Mouse (Mus musculus): ENCODE results near the gene Gsta4.
A peak's percentile ranks its signal among the peaks of the same experiment; 100 is the strongest.
"Not testable (repeated sequence)": the region's sequence is repeated elsewhere in the genome, so short reads cannot be mapped to it uniquely, and the experiment has no call there.

Gene Gsta4

DNA sequence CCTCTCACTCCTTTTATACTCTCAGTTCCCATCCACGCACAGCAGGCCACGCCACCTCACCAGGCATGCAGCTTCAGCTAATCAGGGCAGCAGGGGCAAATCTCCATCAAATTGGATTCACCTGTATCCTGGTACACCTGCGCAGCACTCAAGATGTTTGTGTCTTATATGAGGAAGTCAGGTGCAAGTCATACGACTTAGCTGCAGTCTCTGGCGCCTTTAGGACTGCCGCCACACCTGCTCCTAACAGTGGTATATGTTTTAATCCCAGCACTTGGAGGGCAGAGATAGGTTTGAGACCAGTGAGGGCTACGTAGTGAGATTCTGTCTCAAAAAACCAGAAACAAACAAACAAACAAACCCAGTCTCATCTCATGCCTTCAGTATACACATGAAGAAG, at the start of gene Gsta4:
TSS of gene Gsta4 (plus strand) at position 301 of the 400 bp plus-strand sequence.
- not testable (repeated sequence) for DNase-seq (ENCODE audit: low spot score in 2 of 2)

DNA sequence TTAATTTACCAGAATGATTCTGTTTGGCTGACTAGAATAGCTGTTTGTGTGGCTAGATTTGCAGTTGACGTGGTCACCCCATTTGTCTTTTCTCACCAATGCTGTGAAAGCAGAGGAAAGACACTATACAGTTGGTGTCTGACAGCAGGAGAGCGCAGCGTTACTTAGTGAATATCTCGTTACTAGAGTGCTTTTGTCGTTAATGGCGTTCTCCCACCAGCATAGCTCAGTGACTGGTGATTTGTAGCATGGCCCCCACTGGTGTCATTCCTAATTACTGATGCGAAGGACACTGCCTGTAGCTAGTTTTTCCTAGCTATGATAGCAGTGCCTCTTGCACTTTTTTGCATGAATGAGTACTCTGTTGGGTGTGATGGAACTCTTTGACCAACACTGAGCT, 46.9 kb upstream of the Gsta4 start:
- DNase-seq (ENCODE audit: low spot score in 2 of 2): no peak

DNA sequence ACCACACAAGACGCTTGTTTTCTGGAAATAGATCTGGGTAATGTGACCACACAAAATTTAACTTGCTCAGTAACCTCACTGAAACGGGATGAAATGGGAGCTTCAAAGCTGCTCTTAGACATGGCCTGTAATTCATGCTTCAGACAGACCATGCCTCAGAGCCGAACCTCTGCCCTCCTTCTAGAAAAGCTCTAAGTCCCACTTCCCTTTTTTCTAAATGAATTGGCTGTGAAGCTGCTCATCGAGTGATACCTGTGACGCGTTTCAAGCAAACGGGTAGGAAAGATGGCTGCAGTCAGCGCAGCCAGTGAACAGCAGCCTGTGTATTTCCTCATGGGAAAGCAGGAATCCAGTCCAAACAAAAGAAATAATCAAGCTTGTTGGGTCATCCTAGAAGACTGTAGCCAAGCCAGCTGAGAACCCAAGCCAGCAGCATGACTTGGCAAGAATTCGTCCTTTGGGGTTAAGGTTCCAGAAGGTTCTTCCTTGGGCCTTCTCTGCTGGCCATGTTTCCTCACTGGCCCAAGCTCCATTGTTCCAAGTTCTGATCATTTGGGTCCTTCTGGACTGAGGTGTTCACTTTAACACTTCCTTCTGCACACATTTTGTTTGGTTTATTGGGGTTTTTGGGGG, 44.4 kb upstream of the Gsta4 start:
- peak in 1 of 2 experiments; percentile 51 for DNase-seq (ENCODE audit: low spot score in 2 of 2)

DNA sequence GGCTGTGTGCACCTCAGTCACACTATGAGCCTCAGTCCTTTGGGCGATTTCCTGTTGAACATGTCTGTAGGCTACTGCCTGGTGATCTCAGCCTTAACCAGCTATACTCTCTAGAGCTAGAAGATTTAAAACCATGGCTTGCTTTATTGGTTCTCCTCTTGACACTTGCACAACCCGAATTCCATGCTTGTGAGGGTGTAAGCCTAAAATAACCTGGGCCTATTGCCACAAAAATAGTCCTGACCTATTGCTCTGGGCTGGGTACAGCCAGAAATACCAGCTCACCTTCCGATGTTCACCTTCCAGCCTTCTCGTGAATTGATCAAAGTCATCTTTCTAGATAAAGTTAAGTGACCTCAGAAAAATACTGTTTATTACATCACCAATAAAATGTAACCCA, 43.1 kb upstream of the Gsta4 start:
- no peak for DNase-seq (ENCODE audit: low spot score in 2 of 2)

DNA sequence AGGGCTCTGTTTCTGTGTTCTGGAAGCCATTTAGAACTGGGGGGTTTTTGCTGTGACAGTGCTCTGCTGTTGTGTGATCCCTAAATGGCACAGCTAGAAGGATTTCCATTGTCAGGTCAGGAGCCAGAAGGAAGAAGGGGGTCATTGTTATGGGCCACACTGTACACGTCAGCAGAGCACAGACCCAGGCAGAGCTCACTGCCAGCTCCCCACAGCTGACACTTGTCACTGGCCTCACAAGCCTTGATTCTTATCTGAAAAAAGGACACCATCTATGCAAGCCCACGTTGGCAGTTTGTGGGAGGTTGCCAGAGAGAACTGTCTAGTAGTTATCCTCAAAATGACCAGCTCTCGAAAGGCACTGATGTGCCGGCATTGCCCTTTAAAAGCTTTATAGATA, 36.5 kb upstream of the Gsta4 start:
- DNase-seq (ENCODE audit: low spot score in 2 of 2): no peak

DNA sequence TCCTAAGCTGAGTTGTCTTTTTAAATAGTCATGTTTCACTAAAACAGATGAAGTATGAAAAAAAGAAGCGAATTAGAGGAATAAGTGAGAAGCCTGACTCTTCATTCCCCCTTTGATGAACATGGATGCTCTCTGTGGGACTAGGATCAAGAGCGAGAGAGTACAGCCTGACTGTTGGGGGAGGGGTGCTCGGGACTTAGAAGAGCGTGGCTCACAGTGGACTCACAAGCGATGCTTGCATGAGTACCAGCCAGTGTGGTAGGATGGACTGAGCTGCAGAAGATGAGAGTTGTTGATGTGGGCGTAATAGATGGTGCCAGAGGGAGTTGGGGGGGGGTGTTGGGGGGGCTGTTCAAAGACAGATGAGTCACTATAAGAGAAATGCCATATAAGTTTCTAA, 35.9 kb upstream of the Gsta4 start:
- DNase-seq (ENCODE audit: low spot score in 2 of 2): no peak

DNA sequence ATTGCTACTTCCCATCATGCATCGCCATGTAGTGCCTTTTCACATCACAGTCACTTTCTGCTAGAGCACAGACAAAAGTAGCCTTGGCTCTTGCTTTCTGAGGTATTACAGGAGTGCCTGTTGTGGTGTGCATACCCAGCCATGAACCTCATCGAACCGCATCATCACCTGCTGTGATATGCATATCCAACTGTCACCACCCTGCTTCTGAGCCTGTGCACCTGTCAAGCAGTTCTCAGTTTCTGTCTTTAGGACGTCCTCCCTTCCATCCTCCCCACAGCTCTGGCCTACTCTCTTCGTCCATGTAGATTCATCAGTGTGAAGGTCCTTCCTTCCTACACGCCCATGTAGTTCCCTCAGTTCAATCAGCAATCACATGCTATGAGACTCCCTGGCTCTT, 34.4 kb upstream of the Gsta4 start:
- DNase-seq (ENCODE audit: low spot score in 2 of 2): no peak

DNA sequence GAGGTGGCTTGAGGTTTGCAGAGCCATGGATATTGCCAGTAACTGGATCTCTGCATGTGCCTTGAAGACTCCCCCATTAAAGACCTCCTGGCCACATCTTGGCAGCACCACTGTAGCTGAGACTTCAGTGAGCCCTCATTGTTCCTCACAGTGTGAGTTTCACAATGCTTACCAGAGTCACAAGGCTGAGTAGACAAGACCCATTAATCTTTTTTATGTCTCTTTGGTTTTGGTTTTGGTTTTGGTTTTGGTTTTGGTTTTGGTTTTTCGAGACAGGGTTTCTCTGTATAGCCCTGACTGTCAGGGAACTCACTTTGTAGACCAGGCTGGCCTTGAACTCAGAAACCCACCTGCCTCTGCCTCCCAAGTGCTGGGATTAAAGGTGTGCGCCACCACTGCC, 32.8 kb upstream of the Gsta4 start:
- DNase-seq (ENCODE audit: low spot score in 2 of 2): not testable (repeated sequence)

DNA sequence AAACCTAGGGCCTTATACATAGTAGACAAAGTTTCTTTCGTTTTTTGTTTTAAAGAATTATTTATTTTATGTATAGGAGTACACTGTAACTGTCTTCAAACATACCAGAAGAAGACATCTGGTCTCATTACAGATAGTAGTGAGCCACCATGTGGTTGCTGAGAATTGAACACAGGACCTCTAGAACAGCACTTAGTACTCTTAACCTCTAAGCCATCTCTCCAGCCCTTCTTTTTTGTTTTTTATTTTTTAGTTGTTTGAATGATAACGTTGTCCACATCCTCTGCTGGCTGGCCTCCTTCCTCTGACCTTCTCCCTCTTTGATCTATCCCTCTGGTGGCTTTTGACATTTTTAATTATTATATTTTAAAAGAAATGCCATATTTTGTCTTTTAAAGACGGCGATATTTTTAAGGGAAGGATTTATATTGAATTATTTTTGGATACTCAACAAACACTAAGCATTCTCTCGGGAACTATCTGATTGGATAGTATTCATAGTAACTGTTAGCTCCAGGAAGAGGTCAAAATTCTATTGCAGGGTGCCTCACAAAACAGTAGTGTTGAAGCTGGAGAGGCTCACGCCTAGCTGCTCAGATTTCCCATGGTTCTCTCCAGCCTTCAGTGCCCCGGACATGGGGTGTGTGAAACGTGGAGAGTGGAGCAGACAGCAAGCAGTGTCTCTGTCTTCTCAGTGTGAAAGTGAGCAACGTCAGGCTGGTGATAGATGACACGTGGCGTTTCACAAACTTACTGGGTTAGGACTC, 28.2 kb upstream of the Gsta4 start:
- no peak for DNase-seq (ENCODE audit: low spot score in 2 of 2)

DNA sequence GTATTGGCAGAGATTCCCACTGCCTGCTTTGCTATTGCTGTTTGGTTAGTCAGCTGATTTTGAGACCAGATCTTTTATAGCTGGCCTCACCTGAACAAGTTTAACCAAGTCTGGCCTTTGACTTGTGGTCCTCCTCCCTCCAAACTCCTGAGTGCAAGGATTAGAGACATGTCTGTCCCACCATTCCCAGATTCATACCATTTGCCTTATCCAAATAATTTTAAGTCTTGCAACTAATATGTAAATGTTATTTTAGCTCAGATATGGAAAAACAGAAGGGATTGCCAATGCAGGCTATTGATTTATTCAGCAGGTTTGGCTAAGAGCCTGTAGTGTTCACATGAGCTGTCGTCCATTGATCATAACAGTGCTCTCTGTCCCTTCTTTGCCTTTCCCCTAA, 25.4 kb upstream of the Gsta4 start:
- DNase-seq (ENCODE audit: low spot score in 2 of 2): no peak

DNA sequence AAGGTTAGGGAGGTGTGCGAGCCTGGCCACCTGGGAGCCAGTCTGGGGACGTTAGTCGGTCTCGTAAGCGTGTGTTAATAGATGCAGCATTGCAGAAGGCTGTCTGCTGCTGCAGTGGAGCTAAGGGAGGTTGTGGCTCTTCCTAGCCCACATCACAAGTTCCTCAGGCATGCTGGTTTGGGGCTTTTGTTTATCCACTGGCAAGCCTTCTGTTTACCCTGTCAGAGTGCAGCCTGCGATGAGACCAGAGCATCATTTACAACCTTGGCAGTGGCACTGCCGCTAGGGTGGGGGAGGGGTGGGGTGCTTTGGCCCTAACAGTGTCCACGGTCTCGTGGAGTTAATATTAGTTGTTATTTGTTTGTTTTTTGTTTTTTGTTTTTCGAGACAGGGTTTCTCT, 19.3 kb upstream of the Gsta4 start:
- no peak for DNase-seq (ENCODE audit: low spot score in 2 of 2)

DNA sequence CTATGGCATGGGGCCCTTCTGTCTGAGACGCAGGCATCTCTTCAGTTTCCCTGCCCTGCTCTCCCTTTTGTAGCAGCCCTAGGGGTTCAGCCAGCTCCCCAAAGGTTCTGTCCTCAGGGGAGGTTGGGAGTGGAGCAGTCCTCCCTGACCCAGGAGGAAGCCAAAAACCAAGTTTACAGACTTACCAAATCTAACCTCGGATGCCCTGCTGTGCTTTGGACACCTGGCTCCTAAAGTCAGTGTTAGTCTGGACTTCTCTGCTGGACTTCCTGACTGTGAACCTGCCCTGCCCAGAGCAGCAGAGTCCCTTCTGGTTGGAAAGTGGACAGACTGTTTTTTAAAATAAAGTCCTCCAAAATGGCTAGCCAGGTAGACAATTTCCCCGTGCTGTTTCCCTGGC, 17.8 kb upstream of the Gsta4 start:
- no peak for DNase-seq (ENCODE audit: low spot score in 2 of 2)

DNA sequence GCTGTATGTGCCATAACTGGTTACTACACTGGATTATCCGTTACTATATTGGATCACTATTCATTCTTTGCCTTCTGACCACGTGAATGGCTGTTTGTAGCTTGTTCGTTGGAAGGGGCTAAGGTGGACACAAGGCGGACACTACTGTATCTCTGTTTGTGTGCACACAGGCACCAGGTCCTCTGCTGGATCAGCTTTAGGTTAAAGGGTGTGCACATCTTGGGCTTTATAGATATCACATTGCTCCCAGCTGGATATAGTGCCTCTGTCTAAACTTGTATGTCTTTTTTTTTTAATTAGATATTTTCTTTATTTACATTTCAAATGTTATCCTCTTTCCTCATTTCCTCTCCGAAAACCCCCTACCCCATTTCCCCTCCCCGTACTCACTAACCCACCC, 17.1 kb upstream of the Gsta4 start:
- DNase-seq (ENCODE audit: low spot score in 2 of 2): no peak

DNA sequence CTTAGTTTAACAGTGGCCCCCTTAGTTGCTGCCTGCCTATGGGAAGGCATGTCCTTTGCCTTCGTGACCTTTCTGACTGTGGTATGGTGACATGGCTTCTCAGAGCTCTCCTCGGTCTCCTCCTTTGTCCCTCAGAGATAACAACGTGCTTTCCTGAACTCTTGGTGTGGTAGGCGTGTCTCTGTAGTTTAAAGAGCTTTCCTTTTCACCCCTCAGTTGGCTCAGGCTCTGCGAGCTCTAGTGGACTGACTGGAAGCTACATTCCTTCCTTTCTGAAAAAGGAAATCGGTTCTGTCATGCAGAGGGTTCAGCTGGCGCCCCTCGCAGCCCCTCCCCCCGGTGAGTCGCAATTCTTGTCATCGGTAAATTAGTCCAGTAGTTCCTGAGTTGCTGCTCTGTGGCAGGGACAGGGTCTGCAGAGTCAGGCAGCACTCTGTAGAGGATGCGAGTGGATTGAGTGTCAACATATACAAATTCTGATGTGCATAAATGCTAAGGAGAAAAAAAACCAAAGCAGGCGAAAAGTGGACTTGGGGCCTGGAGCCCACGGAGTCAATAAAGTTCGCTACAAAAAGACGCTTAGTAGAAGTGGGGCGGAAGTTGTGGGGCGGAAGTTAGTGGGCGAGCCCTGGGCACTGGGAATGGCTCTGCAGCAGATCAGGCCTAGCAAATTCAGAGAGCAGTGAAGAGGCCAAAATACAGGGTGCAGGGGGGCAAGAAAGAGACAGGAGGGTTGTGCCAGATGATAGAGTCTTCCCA, 15.7 kb upstream of the Gsta4 start:
- DNase-seq (ENCODE audit: low spot score in 2 of 2): no peak

DNA sequence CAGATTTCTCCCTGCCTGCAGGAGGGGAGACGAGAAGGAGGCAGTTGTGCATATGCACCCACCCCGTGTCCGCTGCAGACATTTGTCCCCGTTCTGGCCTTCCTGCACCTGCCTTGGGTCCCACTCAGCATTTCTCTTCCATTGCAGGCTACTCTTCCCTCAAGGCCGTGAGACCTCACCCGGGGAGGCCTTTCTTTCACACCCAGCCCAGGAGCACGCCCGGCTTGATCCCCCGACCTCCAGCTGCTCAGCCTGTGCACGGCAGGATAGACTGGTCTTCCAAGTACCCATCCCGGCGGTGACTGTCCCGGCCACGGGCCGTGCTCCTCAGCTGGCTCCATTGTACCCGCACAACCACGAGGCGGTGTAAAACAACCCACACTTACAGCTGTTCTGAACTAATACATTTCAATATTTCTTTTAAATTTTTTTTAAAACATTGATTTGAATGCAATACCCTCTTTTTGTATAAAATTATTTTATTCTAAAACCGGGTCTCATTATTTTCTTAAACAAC, 15.1 kb upstream of the Gsta4 start:
- DNase-seq (ENCODE audit: low spot score in 2 of 2): no peak

DNA sequence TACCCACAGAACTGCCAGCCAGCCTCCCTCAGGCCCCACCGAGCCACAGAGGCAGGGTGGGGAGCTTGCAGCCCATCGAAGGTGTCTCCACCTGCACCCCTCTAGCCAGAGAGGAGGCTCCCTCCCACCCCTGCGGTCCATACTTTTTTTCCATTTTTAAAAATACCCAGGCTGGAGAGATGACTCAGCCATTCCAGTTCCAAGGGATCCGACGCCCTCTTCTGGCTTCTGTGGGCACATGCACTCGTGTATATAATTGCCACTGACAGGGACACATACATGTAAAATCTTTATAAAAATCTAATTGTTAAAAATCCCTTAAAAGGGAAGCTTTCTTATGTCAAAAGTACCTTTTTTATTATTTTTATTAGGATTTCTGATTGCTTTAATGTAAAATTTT, 13.7 kb upstream of the Gsta4 start:
- DNase-seq (ENCODE audit: low spot score in 2 of 2): no peak

DNA sequence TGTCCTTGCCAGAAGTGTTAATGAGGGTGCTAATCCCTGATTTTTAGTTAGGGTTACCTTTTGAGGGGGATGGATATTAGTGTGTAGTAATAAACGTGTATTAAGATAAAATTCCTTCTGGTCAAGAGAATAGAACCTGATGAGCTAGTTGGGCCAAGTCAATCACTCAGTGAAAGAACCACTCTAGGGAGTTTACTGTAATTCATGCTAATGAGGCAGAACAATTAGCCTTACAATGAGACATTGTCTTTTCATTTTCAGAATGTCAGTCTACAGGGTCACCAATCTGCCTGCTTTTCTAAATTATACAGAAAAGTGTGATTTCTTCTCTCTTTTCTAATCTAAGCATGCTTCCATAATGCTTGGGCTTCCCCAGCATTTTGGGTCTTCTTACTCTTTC, 8.6 kb upstream of the Gsta4 start:
- no peak for DNase-seq (ENCODE audit: low spot score in 2 of 2)

DNA sequence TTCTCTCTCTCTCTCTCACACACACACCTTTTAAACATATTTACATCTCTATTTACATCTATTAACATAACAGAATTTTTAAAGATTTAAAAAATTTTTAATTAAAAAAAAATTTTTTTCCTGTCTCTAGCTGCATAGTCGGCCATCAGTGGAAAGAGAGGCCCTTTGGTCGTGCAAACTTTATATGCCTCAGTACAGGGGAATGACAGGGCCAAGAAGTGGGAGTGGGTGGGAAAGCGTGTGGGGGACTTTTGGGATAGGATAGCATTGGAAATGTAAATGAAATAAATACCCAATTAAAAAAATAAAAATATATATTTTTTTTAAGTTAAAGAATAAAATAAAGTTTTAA, 7.7 kb upstream of the Gsta4 start:
- DNase-seq (ENCODE audit: low spot score in 2 of 2): not testable (repeated sequence)

DNA sequence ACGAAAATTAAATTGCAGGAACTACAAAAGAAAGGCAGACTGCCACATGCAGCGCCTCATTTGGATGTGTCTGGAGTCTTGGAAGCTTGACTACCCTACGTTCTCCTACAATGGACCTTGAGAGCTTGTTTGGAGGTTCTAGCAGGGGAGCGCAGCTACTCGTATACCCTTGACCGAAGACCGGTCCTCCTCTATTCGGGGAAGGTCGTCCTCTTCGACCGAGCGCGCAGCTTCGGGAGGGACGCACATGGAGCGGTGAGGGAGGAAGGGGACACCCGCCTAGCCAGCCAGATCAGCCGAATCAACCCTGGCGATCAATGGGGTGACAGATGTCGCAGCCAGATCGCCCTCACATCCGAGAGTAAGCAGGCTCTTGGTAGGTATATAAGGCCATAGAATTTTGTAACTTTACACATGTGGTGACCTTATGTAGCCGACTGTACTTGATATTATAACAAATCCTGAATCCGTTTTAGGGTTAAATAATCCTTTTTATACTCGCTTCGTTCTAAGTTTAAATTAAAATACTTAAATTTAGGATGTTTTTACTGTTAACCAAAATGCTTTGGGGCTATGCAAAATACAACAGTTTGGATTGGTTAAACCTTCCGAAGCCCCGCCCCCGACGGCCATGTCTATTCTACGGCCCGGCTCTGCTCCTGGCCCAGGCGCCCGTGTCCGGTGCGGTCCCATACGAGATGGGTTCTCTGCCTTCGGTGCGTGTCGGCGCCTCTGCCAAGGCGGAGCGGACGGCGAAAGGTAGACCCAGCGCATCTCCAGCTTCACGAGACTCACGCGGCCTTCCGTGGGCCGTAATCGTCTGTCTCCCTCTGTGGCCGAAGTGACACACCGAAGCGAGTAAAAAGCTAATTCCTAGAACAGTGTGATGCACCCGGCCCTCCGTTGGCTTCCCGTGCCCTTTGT, 7.0 kb upstream of the Gsta4 start:
- peak; percentile 92 to 93 for DNase-seq (ENCODE audit: low spot score in 2 of 2)

DNA sequence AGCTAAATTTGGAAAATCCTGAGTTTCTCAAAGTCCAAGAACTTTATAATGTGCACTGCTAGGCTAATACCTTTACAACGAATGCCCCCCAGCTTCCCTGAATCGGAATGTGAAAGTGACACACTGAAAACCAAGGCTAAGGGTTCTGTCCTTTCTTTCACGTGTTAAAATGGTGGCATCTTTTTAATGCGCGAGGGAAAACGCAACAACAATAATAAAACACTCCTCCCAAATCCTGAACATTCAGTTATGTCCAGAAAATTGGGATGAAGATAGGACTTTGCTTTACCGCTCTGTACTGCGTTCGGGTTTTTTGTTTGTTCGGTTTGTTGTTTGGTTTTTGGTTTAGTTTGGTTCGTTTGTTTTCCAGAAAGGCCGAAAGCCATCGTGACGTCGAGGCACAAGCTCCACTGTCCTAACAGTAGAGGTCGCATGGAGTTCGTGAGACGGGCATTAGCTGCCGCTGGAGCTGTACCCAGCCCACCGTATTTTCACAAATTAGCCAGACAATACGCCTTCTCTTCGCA, 6.3 kb upstream of the Gsta4 start:
- peak; percentile 37 to 55 for DNase-seq (ENCODE audit: low spot score in 2 of 2)

DNA sequence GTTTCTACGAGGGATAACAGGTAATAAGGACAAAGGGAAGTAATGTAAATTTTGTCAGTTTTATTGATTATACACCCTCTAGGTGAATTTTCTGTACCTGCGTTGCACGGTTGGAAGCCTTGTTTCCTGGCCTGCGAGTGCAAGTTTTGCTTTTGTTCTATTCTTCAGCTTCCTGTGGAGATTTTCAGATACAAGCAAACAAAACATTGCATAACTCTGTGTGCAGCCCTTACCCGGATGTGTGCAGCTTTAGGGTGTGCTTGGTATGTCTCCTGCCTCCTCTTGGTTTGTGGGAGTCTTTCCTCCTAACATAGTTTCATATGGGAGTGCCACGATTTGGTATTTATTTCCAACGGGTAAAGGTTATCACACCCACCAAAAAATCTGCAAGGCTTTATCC, 5.7 kb upstream of the Gsta4 start:
- DNase-seq (ENCODE audit: low spot score in 2 of 2): peak; percentile 50

All from urinary bladder, postnatal 36 days (tissue).